Mouse (Mus musculus) bone marrow, adult 2 months (tissue): ENCODE measurements around the gene Tfcp2.

Experiments used
- CTCF ChIP-seq: fragments of 200-500 bp; IDR thresholded peaks from 2 replicates; pipeline ENCODE4 v1.5.1; 2011; ENCODE audit warnings: low read length, control low read depth; ENCODE audit not compliant: control insufficient read depth, insufficient read depth
- POLR2A ChIP-seq: fragments of 200-500 bp; IDR thresholded peaks from 2 replicates; pipeline ENCODE4 v1.6.1; 2011; ENCODE audit warnings: low read depth, mild to moderate bottlenecking, control low read depth, low read length, borderline replicate concordance; ENCODE audit not compliant: control insufficient read depth

DNA sequence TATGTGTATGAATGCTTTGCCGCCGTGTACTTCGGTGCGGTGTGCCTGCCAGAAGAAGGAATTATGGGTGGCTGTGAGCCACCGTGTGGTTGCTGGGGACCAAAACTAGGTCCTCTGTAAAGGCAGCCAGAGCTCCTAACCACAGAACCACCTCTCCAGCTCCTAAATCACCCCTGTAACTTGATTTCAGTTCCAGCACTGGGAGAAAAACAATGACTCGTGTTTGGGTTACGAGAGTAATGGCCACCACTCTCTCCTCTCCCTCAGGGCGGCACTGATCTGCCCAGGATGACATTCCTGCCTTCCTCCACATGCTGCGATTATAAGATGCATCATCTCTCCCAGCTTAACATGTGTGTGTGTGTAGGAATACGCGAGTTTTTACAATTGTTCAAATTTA, 41.7 kb downstream of the Tfcp2 start:
- no peak for TF ChIP-seq POLR2A
- no peak for TF ChIP-seq CTCF
